Mouse (Mus musculus) heart, adult 10 weeks (tissue): Measurements from ENCODE around the gene Olfr1256. TPM values are rescaled to one million over a fixed set of nuclear protein-coding genes. Genes with fewer than 3 reads are reported as not detected.

Source experiments
- polyA plus RNA-seq: library from polyadenylated mRNA; stranded (reverse); fragments of 350-450 nt; fragmentation: Illumina TruSeq; extraction: RNeasy Lipid Tissue Mini Kit (QIAGEN cat#74804); gene quantifications from one replicate; pipeline ENCODE4 v1.2.3, GENCODE M21; 2014; ENCODE audit warnings: low read depth, low replicate concordance

The Olfr1256 gene
- not detected for polyA plus RNA-seq

DNA sequence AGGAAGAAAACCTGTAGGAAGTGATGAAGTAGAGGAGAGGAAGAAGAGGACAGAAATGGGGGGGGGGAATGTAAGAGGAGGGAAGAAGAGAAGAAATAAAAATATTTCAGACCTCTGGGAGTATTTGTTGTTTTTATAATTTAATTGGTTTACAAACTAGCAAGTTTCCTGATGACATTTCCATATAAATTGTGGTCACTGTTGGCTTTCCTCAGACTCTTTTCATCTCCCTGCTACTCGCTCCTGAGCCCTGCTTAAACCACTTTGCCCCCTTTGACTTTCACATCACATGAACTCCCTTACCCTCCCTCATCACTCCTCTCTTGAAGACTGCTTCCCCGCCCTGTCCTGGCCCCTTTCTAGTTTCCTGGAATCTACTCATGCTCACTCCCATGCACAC is at the start of gene Olfr1256:
TSS of gene Olfr1256 (minus strand) at position 101 of the 400 bp plus-strand sequence.

DNA sequence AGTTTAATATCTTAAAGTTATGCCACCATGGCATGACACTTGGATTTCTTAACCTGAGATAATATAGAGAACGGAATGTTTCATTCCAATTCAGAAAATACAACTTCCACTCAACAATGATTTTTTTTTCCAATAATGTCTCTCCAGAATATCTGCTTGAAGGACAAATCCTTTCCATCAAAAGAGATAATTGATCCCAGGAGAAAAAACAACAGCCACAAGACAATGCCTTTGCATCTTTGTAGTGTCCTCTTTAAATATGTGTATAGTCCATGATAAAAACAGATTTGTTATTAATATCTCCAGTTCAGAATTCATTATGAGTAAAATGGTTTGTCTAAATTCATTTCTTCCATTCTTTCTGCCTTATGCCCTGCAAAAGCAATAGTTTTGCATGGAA is 36.8 kb upstream of the Olfr1256 start, which contains the start of gene Olfr1257:
TSS of gene Olfr1257 (plus strand) at position 301 of the 400 bp plus-strand sequence.

DNA sequence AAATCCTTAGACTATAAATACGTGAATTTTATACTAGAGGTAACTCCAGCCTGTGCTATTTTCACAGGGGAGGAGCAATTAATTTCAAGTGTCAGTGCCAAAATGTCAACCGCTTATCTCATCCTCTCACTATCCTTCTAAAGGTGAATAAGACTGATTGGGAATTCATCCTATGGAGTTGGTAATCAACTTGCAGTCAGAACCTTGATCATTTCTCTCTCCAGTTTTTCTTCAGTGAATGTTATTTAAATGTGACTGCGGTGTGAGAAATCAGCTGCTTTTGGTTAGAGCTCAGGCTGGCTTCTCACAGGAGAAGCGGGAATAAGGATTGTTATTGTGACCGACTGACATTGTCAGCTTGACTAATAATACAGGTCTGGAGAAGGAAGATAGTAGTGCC is 6.8 kb upstream of the Olfr1256 start, which contains the start of gene Olfr48:
TSS of gene Olfr48 (minus strand) at position 101 of the 400 bp plus-strand sequence.

DNA sequence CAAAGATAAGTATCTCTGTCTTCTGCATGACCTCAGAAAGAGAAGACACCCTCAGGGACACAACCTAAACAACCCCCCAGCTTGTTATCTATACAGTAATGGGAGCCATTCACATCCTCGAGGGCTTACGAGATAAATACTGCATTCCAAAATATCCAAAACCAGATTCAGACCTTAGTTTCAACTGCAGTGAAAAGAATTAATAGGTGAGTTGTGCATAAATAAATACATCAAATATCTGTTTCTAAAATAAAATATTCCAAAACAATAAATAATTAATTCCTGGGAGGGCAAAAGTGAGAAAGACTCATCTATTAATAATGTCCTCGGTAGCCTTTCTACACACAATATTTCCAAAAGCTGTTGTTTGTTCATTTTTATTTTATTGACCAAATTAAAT is 29.6 kb downstream of the Olfr1256 start, which contains the start of gene Olfr1255:
TSS of gene Olfr1255 (plus strand) at position 301 of the 400 bp plus-strand sequence.

DNA sequence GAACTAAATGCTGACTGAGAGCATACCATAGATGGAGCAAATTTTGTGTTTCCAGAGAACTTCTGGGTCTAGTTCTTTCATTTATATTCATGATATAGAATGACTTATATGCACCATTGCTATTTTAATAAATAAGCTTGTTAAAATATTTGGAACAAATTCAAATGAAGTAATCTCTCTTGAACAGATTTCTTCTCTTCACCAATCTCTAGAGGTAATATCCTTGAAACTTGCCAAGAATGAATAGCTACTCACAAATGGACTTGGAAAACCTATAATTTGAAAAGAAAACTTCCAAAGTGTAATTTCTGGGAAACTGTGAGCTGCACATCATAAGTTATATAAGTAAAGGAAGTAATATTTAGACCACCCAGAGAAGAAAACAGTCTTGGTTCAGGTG is 47.8 kb downstream of the Olfr1256 start, which contains the start of gene Olfr1254:
TSS of gene Olfr1254 (minus strand) at position 101 of the 400 bp plus-strand sequence.

Other genes with a start within 250 kb of the Olfr1256 start
- gene Olfr1246, start 248.4 kb downstream of the Olfr1256 start, polyA plus RNA-seq, result not detected
- gene Olfr1247, start 227.4 kb downstream of the Olfr1256 start, polyA plus RNA-seq, result not detected
- not detected for gene Olfr1248, start 223.3 kb downstream of the Olfr1256 start, polyA plus RNA-seq
- not detected for gene Olfr1249, start 206.6 kb downstream of the Olfr1256 start, polyA plus RNA-seq
- not detected for gene Olfr1250, start 180.1 kb downstream of the Olfr1256 start, polyA plus RNA-seq
- not detected for gene Olfr1251, start 169.6 kb downstream of the Olfr1256 start, polyA plus RNA-seq
- not detected for gene Olfr1252, start 116.5 kb downstream of the Olfr1256 start, polyA plus RNA-seq
- gene Olfr1253, start 84.5 kb downstream of the Olfr1256 start, polyA plus RNA-seq, result not detected
- gene Olfr1254, start 47.9 kb downstream of the Olfr1256 start, polyA plus RNA-seq, result not detected
- not detected for gene Olfr1255, start 29.5 kb downstream of the Olfr1256 start, polyA plus RNA-seq
- gene Olfr48, start 6.7 kb upstream of the Olfr1256 start, polyA plus RNA-seq, result not detected
- not detected for gene Olfr1257, start 36.9 kb upstream of the Olfr1256 start, polyA plus RNA-seq
- gene Olfr1258, start 85.8 kb upstream of the Olfr1256 start, polyA plus RNA-seq, result not detected
- not detected for gene Olfr1259, start 107.1 kb upstream of the Olfr1256 start, polyA plus RNA-seq
- not detected for gene Olfr1260, start 132.8 kb upstream of the Olfr1256 start, polyA plus RNA-seq
- not detected for gene Olfr1261, start 149.7 kb upstream of the Olfr1256 start, polyA plus RNA-seq
- not detected for gene Olfr1262, start 158.6 kb upstream of the Olfr1256 start, polyA plus RNA-seq
- not detected for gene Olfr1263, start 170.6 kb upstream of the Olfr1256 start, polyA plus RNA-seq
- gene Olfr1264, start 184.0 kb upstream of the Olfr1256 start, polyA plus RNA-seq, result not detected
- gene Olfr1265, start 193.8 kb upstream of the Olfr1256 start, polyA plus RNA-seq, result not detected
- gene Olfr140, start 222.0 kb upstream of the Olfr1256 start, polyA plus RNA-seq, result not detected